Mouse (Mus musculus) spleen, embryonic (tissue): ENCODE measurements around the gene Fjx1.

Experiments used
- CTCF ChIA-PET: fragments of 350-600 bp; sonication (Branson Sonifier 250); formaldehyde crosslinking; loops from one replicate; lab custom pipeline; 2022; lab: Charles Lee

The Fjx1 gene

GRCm38 (mm10) chr2:102451671-102452549 lies at the start of gene Fjx1:
Gene Fjx1, minus strand, starts transcription at chr2:102452499.
- CTCF ChIA-PET, result interaction anchor here (0.6 kb wide), 1 partner anchor 361 kb away, joined by 3 read pairs; no protein-coding TSS in a partner anchor

GRCm38 (mm10) chr2:102500001-102500689 lies 47.8 kb upstream of the Fjx1 start:
- CTCF ChIA-PET, result no interaction called here

GRCm38 (mm10) chr2:102480738-102481137 lies 28.4 kb upstream of the Fjx1 start:
- CTCF ChIA-PET, result no interaction called here

- CTCF ChIA-PET, result no interaction called here
These were observed 23.8 kb upstream of the Fjx1 start for GRCm38 (mm10) chr2:102476101-102476500.

GRCm38 (mm10) chr2:102468645-102469044 lies 16.3 kb upstream of the Fjx1 start:
- CTCF ChIA-PET, result no interaction called here

- CTCF ChIA-PET, result no interaction called here
These were observed 12.0 kb upstream of the Fjx1 start for GRCm38 (mm10) chr2:102464342-102464732.

GRCm38 (mm10) chr2:102463587-102464341 lies 11.5 kb upstream of the Fjx1 start:
- CTCF ChIA-PET, result interaction anchor here (0.7 kb wide), 1 partner anchor 759 kb away, joined by 4 read pairs; no protein-coding TSS in a partner anchor

- CTCF ChIA-PET, result no interaction called here
These were observed 9.2 kb upstream of the Fjx1 start for GRCm38 (mm10) chr2:102461491-102461890.

- CTCF ChIA-PET, result no interaction called here
These were observed 2.8 kb upstream of the Fjx1 start for GRCm38 (mm10) chr2:102455126-102455525.

- CTCF ChIA-PET, result no interaction called here
These were observed 1.1 kb upstream of the Fjx1 start for GRCm38 (mm10) chr2:102453447-102453846.

- CTCF ChIA-PET, result interaction anchor here (0.6 kb wide), 1 partner anchor 360 kb away, joined by 3 read pairs; no protein-coding TSS in a partner anchor
These were observed 1.3 kb downstream of the Fjx1 start for GRCm38 (mm10) chr2:102450761-102451670.

- CTCF ChIA-PET, result no interaction called here
These were observed 2.0 kb downstream of the Fjx1 start for GRCm38 (mm10) chr2:102450248-102450760.

GRCm38 (mm10) chr2:102449630-102450247 lies 2.6 kb downstream of the Fjx1 start:
- CTCF ChIA-PET, result no interaction called here

- CTCF ChIA-PET, result no interaction called here
These were observed 3.2 kb downstream of the Fjx1 start for GRCm38 (mm10) chr2:102449056-102449455.

GRCm38 (mm10) chr2:102447831-102448230 lies 4.5 kb downstream of the Fjx1 start:
- CTCF ChIA-PET, result no interaction called here

GRCm38 (mm10) chr2:102446851-102447250 lies 5.4 kb downstream of the Fjx1 start:
- CTCF ChIA-PET, result no interaction called here

- CTCF ChIA-PET, result no interaction called here
These were observed 14.8 kb downstream of the Fjx1 start for GRCm38 (mm10) chr2:102437357-102438030.

GRCm38 (mm10) chr2:102433879-102434278 lies 18.4 kb downstream of the Fjx1 start:
- CTCF ChIA-PET, result no interaction called here

- CTCF ChIA-PET, result no interaction called here
These were observed 21.2 kb downstream of the Fjx1 start for GRCm38 (mm10) chr2:102431084-102431483.

GRCm38 (mm10) chr2:102427974-102428373 lies 24.3 kb downstream of the Fjx1 start:
- CTCF ChIA-PET, result no interaction called here
